Mouse (Mus musculus) limb, embryonic 10.5 days (tissue): ENCODE results near the gene Znrf3. TPM values are rescaled to one million over a fixed set of nuclear protein-coding genes. Genes with fewer than 3 reads are reported as not detected.

Experiments used
- DNase-seq: peaks from one replicate; pipeline ENCODE4 v3.0.0-alpha.2; 2017; ENCODE audit warnings: low spot score
- H3K27ac ChIP-seq: fragments of 300-500 bp; sonication (generic); 2 replicates; pipeline ENCODE4 v1.5.1; 2016; ENCODE audit warnings: mild to moderate bottlenecking
- H3K27me3 ChIP-seq: fragments of 300-500 bp; sonication (generic); 2 replicates; pipeline ENCODE4 v1.6.1; 2016; ENCODE audit warnings: low read depth, mild to moderate bottlenecking; ENCODE audit not compliant: poor library complexity, severe bottlenecking
- H3K36me3 ChIP-seq: fragments of 300-500 bp; sonication (generic); 2 replicates; pipeline ENCODE4 v1.6.1; 2016; ENCODE audit warnings: mild to moderate bottlenecking, moderate library complexity
- H3K4me1 ChIP-seq: fragments of 300-500 bp; sonication (generic); 2 replicates; pipeline ENCODE4 v1.6.1; 2016
- H3K4me3 ChIP-seq: fragments of 300-500 bp; sonication (generic); 2 replicates; pipeline ENCODE4 v1.5.1; 2016; ENCODE audit warnings: mild to moderate bottlenecking, moderate library complexity
- H3K9me3 ChIP-seq: fragments of 300-500 bp; sonication (generic); replicated peaks from 2 replicates; pipeline ENCODE4 v1.6.1; 2016; ENCODE audit warnings: mild to moderate bottlenecking
- WGBS: fragments of 180-500 bp; shearing (Covaris S2); methylation state at CpG from one replicate; pipeline ENCODE4 v1.1.7; 2016; 5-methylcytosine and 5-hydroxymethylcytosine counted together
- polyA plus RNA-seq: library from polyadenylated mRNA; unstranded; fragments of >200 nt; fragmentation: Nextera tagmentation; extraction: Ambion mirVana; gene quantifications from 2 replicates; pipeline ENCODE4 v1.2.1, GENCODE M21; 2016

Gene Znrf3
- polyA plus RNA-seq, 1 experiment from 2014 or later = 12.9 TPM

GRCm38 (mm10) chr11:5354753-5355152 is 89.9 kb downstream of the Znrf3 start:
- Histone ChIP-seq H3K27ac (no peak overlapping the region), H3K9me3 (no peaks in the 10 kb centered on the region), H3K4me3 (no peak overlapping the region), H3K4me1 (no peaks in the 10 kb centered on the region), H3K36me3 (peaks cover 4% of the 10 kb centered on the region), H3K27me3 (no peaks in the 10 kb centered on the region)
- WGBS = 97% methylated on average over 1 of the region's 1 CpGs
- no peak for DNase-seq

- Histone ChIP-seq H3K9me3 (no peaks in the 10 kb centered on the region), H3K4me1 (no peaks in the 10 kb centered on the region)
- DNase-seq = no peak
These were observed 91.6 kb downstream of the Znrf3 start for GRCm38 (mm10) chr11:5353032-5353431.

GRCm38 (mm10) chr11:5349483-5349882 is 95.2 kb downstream of the Znrf3 start:
- 0 out of 2 replicates have a peak, but pooled peaks cover 4% of the 10 kb centered on the region for H3K4me1 ChIP-seq
- no peaks in the 10 kb centered on the region for H3K9me3 ChIP-seq
- H3K4me3 ChIP-seq = no peak overlapping the region
- 96% methylated on average over 5 of the region's 5 CpGs for WGBS
- H3K36me3 ChIP-seq = peaks cover 4% of the 10 kb centered on the region
- H3K27ac ChIP-seq = no peak overlapping the region
- H3K27me3 ChIP-seq = no peaks in the 10 kb centered on the region
- no peak for DNase-seq

More at GRCm38 (mm10) chr11:5353032-5353431, 91.6 kb downstream of the Znrf3 start:
- H3K27ac ChIP-seq = no peak overlapping the region
- H3K27me3 ChIP-seq = no peaks in the 10 kb centered on the region
- no peak overlapping the region for H3K4me3 ChIP-seq
- peaks cover 4% of the 10 kb centered on the region for H3K36me3 ChIP-seq

- Histone ChIP-seq H3K4me3 (no peak overlapping the region), H3K36me3 (no peaks in the 10 kb centered on the region), H3K9me3 (no peaks in the 10 kb centered on the region), H3K4me1 (0 out of 2 replicates have a peak, but pooled peaks cover 4% of the 10 kb centered on the region), H3K27me3 (no peaks in the 10 kb centered on the region), H3K27ac (no peak overlapping the region)
- WGBS = 65% methylated on average over 4 of the region's 4 CpGs
- DNase-seq = no peak
These were observed 97.6 kb downstream of the Znrf3 start for GRCm38 (mm10) chr11:5346845-5347640.

- H3K4me1 ChIP-seq = 0 out of 2 replicates have a peak, but pooled peaks cover 4% of the 10 kb centered on the region
- no peaks in the 10 kb centered on the region for H3K27me3 ChIP-seq
- no peak overlapping the region for H3K27ac ChIP-seq
- H3K4me3 ChIP-seq = no peak overlapping the region
- H3K36me3 ChIP-seq = no peaks in the 10 kb centered on the region
- 90% methylated on average over 4 of the region's 4 CpGs for WGBS
- no peaks in the 10 kb centered on the region for H3K9me3 ChIP-seq
- no peak for DNase-seq
These were observed 100.9 kb downstream of the Znrf3 start for GRCm38 (mm10) chr11:5343748-5344147.

- no peak for DNase-seq
- no peak overlapping the region for H3K27ac ChIP-seq
- 98% methylated on average over 1 of the region's 1 CpGs for WGBS
- H3K4me1 ChIP-seq = no peaks in the 10 kb centered on the region
- H3K36me3 ChIP-seq = peaks cover 8% of the 10 kb centered on the region; the same call in 1 of the 2 replicates
- no peaks in the 10 kb centered on the region for H3K27me3 ChIP-seq
- H3K4me3 ChIP-seq = no peak overlapping the region
- H3K9me3 ChIP-seq = no peaks in the 10 kb centered on the region
These were observed 104.9 kb downstream of the Znrf3 start for GRCm38 (mm10) chr11:5339732-5340131.

- H3K27me3 ChIP-seq = no peaks in the 10 kb centered on the region
- no peak overlapping the region for H3K4me3 ChIP-seq
- 92% methylated on average over 7 of the region's 7 CpGs for WGBS
These were observed 107.8 kb downstream of the Znrf3 start for GRCm38 (mm10) chr11:5336852-5337251.

GRCm38 (mm10) chr11:5336269-5336668 is 108.4 kb downstream of the Znrf3 start:
- no peak for DNase-seq
- Histone ChIP-seq H3K9me3 (no peaks in the 10 kb centered on the region), H3K27me3 (no peaks in the 10 kb centered on the region), H3K27ac (no peak overlapping the region), H3K4me3 (no peak overlapping the region), H3K4me1 (no peaks in the 10 kb centered on the region), H3K36me3 (peaks cover 26% of the 10 kb centered on the region)

More at GRCm38 (mm10) chr11:5336852-5337251, 107.8 kb downstream of the Znrf3 start:
- Histone ChIP-seq H3K27ac (no peak overlapping the region), H3K9me3 (no peaks in the 10 kb centered on the region), H3K36me3 (peaks cover 20% of the 10 kb centered on the region), H3K4me1 (no peaks in the 10 kb centered on the region)
- no peak for DNase-seq

GRCm38 (mm10) chr11:5330851-5331250 is 113.8 kb downstream of the Znrf3 start:
- H3K27me3 ChIP-seq = no peaks in the 10 kb centered on the region
- H3K36me3 ChIP-seq = peaks cover 34% of the 10 kb centered on the region

GRCm38 (mm10) chr11:5327693-5328092 is 117.0 kb downstream of the Znrf3 start:
- no peak overlapping the region for H3K27ac ChIP-seq
- DNase-seq = no peak
- 81% methylated on average over 1 of the region's 1 CpGs for whole genome bisulfite sequencing
- H3K36me3 ChIP-seq = peaks cover 24% of the 10 kb centered on the region
- no peaks in the 10 kb centered on the region for H3K9me3 ChIP-seq
- no peak overlapping the region for H3K4me3 ChIP-seq
- no peaks in the 10 kb centered on the region for H3K4me1 ChIP-seq
- H3K27me3 ChIP-seq = no peaks in the 10 kb centered on the region

More at GRCm38 (mm10) chr11:5330851-5331250, 113.8 kb downstream of the Znrf3 start:
- no peaks in the 10 kb centered on the region for H3K4me1 ChIP-seq
- no peak for DNase-seq
- no peak overlapping the region for H3K27ac ChIP-seq
- 94% methylated on average over 4 of the region's 4 CpGs for WGBS
- no peaks in the 10 kb centered on the region for H3K9me3 ChIP-seq
- no peak overlapping the region for H3K4me3 ChIP-seq

GRCm38 (mm10) chr11:5326252-5326651 is 118.4 kb downstream of the Znrf3 start:
- no peaks in the 10 kb centered on the region for H3K9me3 ChIP-seq
- H3K27me3 ChIP-seq = no peaks in the 10 kb centered on the region
- H3K36me3 ChIP-seq = peaks cover 13% of the 10 kb centered on the region
- H3K4me1 ChIP-seq = no peaks in the 10 kb centered on the region
- no peak overlapping the region for H3K4me3 ChIP-seq
- WGBS = 95% methylated on average over 3 of the region's 3 CpGs
- no peak overlapping the region for H3K27ac ChIP-seq
- DNase-seq = no peak

- WGBS = 91% methylated on average over 6 of the region's 6 CpGs
- no peaks in the 10 kb centered on the region for H3K4me1 ChIP-seq
- no peaks in the 10 kb centered on the region for H3K9me3 ChIP-seq
- peaks cover 7% of the 10 kb centered on the region for H3K36me3 ChIP-seq
- no peaks in the 10 kb centered on the region for H3K27me3 ChIP-seq
- H3K4me3 ChIP-seq = no peak overlapping the region
- DNase-seq = no peak
- no peak overlapping the region for H3K27ac ChIP-seq
These were observed 119.4 kb downstream of the Znrf3 start for GRCm38 (mm10) chr11:5325217-5325616.

- no peak overlapping the region for H3K4me3 ChIP-seq
- H3K36me3 ChIP-seq = peaks cover 4% of the 10 kb centered on the region
- no peak for DNase-seq
- H3K27ac ChIP-seq = no peak overlapping the region
- H3K27me3 ChIP-seq = no peaks in the 10 kb centered on the region
- H3K9me3 ChIP-seq = no peaks in the 10 kb centered on the region
- 77% methylated on average over 2 of the region's 2 CpGs for WGBS
- H3K4me1 ChIP-seq = no peaks in the 10 kb centered on the region
These were observed 120.4 kb downstream of the Znrf3 start for GRCm38 (mm10) chr11:5324296-5324695.
